Mouse (Mus musculus) olfactory bulb, adult 2 months (tissue): ENCODE measurements around the gene Myh2. TPM values are rescaled to one million over a fixed set of nuclear protein-coding genes. Genes with fewer than 3 reads are reported as not detected.

Experiments used
- H3K27ac ChIP-seq: fragments of 200-500 bp; 2 replicates; pipeline ENCODE4 v1.5.1; 2012; ENCODE audit warnings: low read depth, low read length; ENCODE audit not compliant: insufficient read depth
- H3K4me1 ChIP-seq: fragments of 200-500 bp; 2 replicates; pipeline ENCODE4 v1.6.1; 2012; ENCODE audit warnings: low read length; ENCODE audit not compliant: control insufficient read depth, insufficient read depth
- H3K4me3 ChIP-seq: fragments of 200-500 bp; 2 replicates; pipeline ENCODE4 v1.5.1; 2012; ENCODE audit warnings: mild to moderate bottlenecking, low read depth, low read length, moderate library complexity; ENCODE audit not compliant: insufficient read depth
- CTCF ChIP-seq: fragments of 200-500 bp; IDR thresholded peaks from 2 replicates; pipeline ENCODE4 v1.5.1; 2012; ENCODE audit warnings: low read depth, mild to moderate bottlenecking, low read length, moderate library complexity; ENCODE audit not compliant: insufficient read depth
- POLR2A ChIP-seq: fragments of 200-500 bp; IDR thresholded peaks from 2 replicates; pipeline ENCODE4 v1.6.1; 2012; ENCODE audit warnings: mild to moderate bottlenecking, low read depth, low read length, moderate library complexity; ENCODE audit not compliant: insufficient read depth
- WGBS: fragments of 180-500 bp; shearing (Covaris S2); methylation state at CpG from one replicate; pipeline ENCODE4 v1.1.7; 2018; 5-methylcytosine and 5-hydroxymethylcytosine counted together
- polyA plus RNA-seq: library from polyadenylated mRNA; stranded (reverse); fragments of >200 nt; gene quantifications from 2 replicates; pipeline ENCODE4 v1.2.4, GENCODE M21; 2012; ENCODE audit warnings: low replicate concordance; ENCODE audit not compliant: missing spikeins, insufficient read depth, insufficient read length

Gene Myh2
- polyA plus RNA-seq, 1 experiment, result not detected

DNA sequence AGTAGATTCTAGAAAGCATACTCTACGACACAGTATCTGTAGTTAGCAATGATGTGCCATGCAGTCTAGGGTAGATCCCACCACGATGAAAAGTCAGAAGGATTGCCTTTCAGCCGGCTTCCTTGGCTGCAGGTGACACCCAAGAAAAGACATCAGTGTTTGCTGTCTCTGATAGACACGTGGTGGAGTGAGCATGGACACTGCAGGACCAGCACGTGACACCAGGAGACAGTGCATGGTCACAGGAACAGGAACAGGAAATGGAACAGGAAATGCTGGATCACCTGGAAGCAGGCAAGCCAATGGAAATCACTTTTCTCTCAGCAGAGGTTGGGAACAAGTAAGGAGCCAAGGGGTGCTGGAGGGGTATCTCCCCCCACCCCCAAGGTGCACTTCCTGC lies 27.8 kb upstream of the Myh2 start:
- no peak overlapping the region for H3K27ac ChIP-seq
- 86% methylated on average over 5 of the region's 5 CpGs for WGBS
- no peak for TF ChIP-seq CTCF
- TF ChIP-seq POLR2A, result no peak
- no peak overlapping the region for H3K4me3 ChIP-seq
- no peaks in the 10 kb centered on the region for H3K4me1 ChIP-seq

DNA sequence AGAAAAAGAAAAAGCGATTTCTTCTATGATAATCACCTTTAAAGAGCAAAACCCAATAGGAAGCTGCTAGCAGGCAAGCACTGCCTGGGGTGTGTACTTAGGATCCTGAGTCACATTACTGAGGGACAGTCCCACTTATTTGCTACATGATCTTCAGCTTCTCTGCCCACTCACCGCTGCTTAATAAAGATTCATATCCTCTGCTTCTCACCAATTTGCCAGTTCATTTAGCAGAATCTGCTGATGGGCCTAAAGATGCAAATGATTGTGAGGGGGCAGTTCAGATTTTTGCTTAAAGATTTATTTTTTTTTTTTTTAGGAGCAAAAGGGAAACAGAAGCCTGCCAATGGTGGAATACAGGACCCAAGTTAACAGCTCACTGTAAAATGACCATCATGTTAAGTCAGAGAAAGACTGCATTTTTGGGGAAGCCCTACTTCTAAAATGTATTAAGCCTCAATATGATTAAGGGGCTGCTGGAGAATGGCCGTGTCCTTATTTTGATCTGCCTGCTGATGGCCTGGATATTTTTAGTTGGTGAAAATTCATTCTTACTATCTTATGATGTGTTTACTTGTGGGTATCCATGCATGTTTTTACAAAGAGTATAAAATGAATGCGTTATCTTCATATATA lies 26.8 kb upstream of the Myh2 start:
- Histone ChIP-seq H3K27ac (no peak overlapping the region), H3K4me3 (no peak overlapping the region), H3K4me1 (no peaks in the 10 kb centered on the region)
- TF ChIP-seq CTCF (no peak), POLR2A (no peak)
- 84% methylated on average over 4 of the region's 4 CpGs for WGBS

DNA sequence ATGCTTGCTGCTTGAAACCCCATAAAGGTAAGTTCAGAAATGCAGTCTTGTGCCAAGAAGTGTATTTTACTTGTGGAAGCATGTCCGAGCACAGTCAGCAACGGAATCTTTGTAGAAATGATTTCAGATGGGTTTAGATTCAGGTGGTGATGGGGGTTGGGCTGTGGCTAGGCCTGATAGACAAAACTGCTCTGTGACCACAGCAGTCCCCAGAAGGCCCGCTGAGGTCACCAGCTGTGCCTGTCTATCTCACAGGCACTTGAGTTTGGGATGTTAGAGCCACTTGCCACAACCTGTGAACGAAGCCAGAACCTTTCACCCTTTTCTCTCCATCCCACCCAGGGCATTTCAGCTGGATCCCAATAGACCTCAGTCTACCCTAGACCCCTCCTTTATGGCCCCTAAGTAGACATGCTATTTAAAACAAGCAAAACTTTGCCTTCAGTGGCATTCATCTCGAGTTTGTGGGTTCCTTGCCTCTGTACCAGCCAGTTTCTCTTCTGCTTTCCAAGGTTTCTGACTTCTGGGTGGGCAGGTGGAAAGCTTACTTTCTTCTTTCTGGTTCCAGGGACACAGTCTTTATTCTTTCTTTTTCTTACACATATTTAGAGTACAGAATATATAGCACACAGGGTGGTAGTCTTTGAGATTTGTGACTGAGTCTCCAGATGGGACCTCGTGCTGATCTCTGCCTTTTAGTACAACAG lies 26.1 kb upstream of the Myh2 start:
- no peak overlapping the region for H3K4me3 ChIP-seq
- H3K4me1 ChIP-seq, result no peaks in the 10 kb centered on the region
- no peak overlapping the region for H3K27ac ChIP-seq
- 83% methylated on average over 6 of the region's 6 CpGs for WGBS
- TF ChIP-seq CTCF, result no peak
- no peak for TF ChIP-seq POLR2A

DNA sequence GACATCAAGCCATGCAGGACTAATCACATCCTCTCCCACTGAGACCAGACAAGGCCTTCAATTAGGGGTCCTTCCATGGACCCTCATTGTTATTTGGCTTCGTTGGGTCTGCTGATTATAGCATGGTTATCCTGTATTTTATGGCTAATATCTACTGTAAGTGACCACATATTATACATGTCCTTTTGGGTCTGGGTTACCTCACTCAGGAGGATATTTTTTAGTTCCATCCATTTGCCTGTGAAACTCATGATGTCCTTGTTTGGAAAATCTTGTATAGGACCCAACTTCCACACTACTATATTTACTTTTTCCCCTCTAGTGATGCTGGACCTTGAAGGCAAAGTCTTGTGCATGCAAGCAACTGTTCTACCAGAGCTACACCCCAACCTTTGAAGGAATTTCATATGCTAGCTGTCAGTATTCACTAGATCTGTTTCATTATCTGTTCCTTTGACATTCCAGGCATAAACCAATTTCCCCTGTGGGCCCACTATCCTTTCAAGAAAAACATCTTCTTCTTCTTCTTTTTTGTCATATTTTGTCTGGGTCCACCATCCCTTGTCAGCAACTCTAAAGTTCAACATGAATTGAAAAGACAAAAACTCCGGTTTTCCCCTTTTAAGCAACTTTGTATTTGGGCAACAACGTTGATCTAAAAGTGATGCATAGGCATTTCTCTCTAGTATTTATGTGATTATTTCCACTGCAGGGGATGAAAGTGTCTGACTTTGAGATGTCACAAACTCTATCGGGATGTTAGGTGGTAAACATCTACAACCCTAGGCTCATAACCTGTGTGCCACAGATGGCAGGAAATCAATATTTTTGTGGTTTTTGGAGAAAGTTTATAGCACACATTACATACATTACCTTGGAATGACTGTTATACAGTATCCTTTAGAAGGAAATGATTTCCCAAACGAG lies 25.1 kb upstream of the Myh2 start:
- Histone ChIP-seq H3K27ac (no peak overlapping the region), H3K4me3 (no peak overlapping the region), H3K4me1 (no peaks in the 10 kb centered on the region)
- TF ChIP-seq POLR2A, result no peak
- no peak for TF ChIP-seq CTCF
- WGBS, result 87% methylated on average over 5 of the region's 5 CpGs

DNA sequence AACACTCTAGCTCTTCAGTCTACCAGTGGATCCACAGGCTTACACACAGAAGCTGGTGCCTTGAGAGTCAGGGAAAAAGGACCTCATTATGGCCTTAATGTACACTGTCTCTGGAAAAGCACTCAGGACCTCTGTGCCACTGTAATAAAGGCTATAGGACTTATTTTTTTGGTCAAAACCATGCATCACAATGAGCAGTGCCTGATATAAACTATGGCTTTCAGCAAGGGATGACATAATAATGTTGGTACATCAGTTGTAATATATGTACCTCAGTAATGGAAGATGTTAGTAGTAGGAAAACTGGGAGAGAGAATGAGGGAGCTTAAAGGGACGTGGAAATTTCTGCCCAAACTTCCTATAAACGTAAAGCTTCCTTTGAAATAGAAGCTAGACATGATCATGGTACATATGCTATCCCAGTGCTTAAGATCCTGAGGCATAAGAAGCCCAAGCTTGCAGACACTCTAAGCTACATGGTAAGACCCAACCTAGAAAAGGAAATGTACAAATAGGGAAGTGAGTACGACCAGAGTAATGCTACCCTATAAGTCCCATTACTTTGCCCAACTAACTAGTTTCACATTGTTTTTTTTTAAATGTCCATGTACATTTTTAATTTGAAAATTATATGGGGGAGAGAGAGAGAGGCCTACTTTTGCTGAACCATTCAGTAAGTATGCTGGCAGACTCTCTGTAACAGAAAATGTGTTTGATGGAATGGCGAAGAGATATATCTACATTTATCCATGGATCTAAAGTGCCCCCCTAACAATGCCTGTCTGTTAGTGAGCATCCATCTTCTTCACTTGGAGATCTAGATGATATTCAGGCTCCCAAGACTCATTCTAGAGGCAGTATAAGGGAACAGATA lies 24.2 kb upstream of the Myh2 start:
- no peak overlapping the region for H3K4me3 ChIP-seq
- no peaks in the 10 kb centered on the region for H3K4me1 ChIP-seq
- TF ChIP-seq POLR2A (no peak), CTCF (no peak)
- WGBS, result 93% methylated on average over 4 of the region's 4 CpGs
- H3K27ac ChIP-seq, result no peak overlapping the region

DNA sequence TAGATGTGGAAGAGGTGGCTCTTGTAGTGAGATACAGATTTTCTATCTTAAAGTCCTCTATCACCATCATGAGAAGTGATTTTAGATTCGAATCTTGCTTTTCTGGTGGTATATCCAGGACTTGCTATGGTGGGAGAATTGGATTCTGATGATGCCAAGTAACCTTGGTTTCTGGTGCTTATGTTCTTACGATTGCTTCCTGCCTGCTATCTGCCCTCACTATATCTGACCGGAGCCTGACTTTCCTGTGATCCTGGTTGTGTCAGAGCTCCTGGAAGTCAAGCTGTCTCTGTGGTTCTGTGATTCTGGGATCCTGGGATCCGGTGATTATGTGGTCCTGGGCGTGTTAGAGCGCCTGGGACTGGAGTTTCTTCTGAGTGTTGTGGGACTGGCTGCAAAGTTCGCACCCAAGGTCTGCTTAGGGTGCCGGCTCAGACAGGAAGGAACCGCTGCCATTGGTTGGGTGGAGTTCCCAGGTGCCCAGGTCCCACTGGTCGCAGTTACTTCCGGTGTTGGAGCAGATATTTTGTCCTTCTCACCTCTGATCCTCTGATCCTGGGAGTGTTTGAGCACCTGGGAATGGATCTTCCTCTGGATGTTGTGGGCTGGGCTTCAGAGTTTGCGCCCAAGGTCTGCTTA lies 23.4 kb upstream of the Myh2 start:
- TF ChIP-seq POLR2A (no peak), CTCF (no peak)
- Histone ChIP-seq H3K4me3 (no peak overlapping the region), H3K27ac (no peak overlapping the region), H3K4me1 (no peaks in the 10 kb centered on the region)
- WGBS, result 95% methylated on average over 12 of the region's 12 CpGs

DNA sequence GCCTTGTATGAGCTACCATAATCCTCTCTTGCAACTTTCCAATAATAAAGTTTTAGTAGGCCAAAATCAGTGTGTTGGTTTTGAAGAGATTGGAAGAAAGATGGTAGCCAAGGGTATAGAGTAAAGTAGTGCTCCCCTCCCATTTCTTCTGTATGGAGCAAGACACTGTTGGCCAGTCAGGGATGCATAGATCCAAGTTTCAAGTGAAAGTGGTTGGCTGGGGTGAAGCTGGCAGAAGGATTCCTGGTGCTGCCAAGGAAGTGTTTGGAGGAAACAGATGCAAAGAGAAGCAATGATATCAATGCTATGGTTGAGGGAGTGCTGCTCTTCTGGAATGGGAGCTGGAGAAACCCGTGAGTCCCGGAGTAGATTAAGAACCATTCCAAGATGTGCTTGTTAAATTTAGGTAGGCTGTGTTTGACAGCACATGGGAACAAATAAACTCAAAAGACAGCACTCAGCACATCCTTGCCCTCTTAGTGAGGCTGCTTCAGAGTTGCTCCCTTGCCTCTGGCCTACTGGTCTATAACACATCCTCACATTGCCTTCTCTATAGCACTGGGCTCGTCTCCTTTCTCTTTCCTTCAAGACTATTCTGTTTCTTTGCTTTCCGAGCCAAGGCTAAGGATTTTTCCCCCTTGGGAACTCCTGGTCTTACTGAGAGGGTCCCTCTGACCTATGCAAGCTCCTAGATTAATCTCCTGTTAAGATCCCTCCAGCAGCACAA lies 22.4 kb upstream of the Myh2 start:
- TF ChIP-seq POLR2A, result no peak
- no peak for TF ChIP-seq CTCF
- no peak overlapping the region for H3K4me3 ChIP-seq
- H3K4me1 ChIP-seq, result no peaks in the 10 kb centered on the region
- 87% methylated on average over 4 of the region's 4 CpGs for WGBS
- no peak overlapping the region for H3K27ac ChIP-seq
